Mouse (Mus musculus): ENCODE results near the gene Gm15013. TPM values are rescaled to one million over a fixed set of nuclear protein-coding genes. Genes with fewer than 3 reads are reported as not detected.
"Not testable (repeated sequence)": the region's sequence is repeated elsewhere in the genome, so short reads cannot be mapped to it uniquely, and the experiment has no call there.

Gm15013 gene
- polyA plus RNA-seq (2015; fragmentation: Nextera tagmentation; extraction: Ambion mirVana), result not detected in 2 replicates

DNA sequence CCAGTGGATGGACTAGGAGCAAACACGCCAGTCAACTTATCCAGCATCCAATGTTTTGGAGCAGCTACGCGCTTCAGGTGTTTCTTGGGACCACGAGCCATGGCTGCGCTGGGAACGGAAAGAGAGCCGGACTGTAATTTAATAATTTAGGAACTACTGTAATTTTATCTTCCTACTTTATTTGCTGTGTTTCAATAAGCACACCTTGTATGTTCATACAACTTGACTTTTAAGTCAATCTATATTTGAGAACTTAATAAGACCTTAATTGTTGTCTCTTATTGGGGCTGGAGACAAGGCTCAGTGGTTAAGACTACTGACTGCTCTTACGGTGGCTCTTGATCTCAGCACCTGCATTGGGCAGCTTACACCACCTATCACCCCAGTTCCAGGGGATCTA lies at the start of gene Gm15013:
Gene Gm15013 (minus strand): TSS at position 101 of the 400 bp plus-strand sequence.
- Histone ChIP-seq H3K36me3 (no peaks in the 10 kb centered on the region), H3K27ac (replicated peaks) (no peak within 1 kb of the TSS), H3K4me1 (replicated peaks) (no peaks in the 10 kb centered on the region), H3K4me3 (no peak within 1 kb of the TSS), H3K9me3 (no peaks in the 10 kb centered on the region), H3K4me2 (no peak within 1 kb of the TSS), H3K9ac (no peak within 1 kb of the TSS), H3K27me3 (no peaks in the 10 kb centered on the region)
- no peak for ATAC-seq (ENCODE audit: low FRiP score, low read depth)
- WGBS, result 97% methylated on average over 8 of the region's 8 CpGs

DNA sequence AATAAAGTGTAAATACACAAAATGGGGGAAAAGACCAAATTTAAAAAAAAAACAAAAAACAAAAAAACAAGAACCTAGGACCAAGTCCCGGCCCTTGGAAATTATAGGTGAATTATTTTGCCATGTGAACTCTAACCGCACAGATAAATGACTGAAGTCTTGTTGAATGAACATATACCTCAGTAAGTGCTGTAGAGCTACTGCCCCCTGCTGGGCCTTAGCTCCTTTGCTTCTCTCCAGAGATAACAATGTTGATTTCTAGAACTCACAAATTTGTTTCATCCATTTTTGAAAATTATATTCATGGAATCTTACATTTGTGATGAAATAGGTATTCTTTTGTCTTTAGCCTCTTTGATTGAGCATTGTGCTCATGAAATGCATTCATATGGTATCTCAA lies 48.3 kb upstream of the Gm15013 start:
- Histone ChIP-seq H3K9ac (no peak overlapping the region), H3K36me3 (no peaks in the 10 kb centered on the region), H3K4me2 (no peak overlapping the region), H3K27me3 (no peaks in the 10 kb centered on the region), H3K4me3 (no peak overlapping the region), H3K27ac (replicated peaks) (no peak overlapping the region), H3K9me3 (no peaks in the 10 kb centered on the region), H3K4me1 (replicated peaks) (no peaks in the 10 kb centered on the region)
- 90% methylated on average over 2 of the region's 2 CpGs for WGBS
- no peak for ATAC-seq (ENCODE audit: low FRiP score, low read depth)

DNA sequence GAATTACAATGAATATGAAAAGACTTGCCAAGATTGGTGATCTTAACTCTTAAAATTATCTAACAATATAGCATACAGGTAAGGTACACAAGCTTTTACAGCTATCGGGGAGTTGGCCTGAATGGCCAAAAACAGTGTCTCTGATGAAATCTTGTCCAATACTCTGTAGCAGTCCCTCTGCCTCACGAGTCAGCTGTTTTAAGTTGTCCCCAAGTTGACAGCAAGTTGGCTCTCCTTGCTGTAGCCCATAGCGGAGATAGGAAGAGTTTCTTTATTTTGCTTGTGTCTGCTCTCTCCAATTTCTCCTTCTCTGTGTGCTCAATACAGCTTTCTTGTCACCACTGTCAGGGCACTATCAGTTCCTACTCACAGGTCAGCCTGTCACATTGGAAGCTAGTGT lies 44.4 kb upstream of the Gm15013 start:
- not testable (repeated sequence) for H3K4me2 ChIP-seq; H3K36me3 ChIP-seq; H3K9ac ChIP-seq; H3K4me3 ChIP-seq; H3K27ac ChIP-seq (replicated peaks); H3K4me1 ChIP-seq (replicated peaks); H3K27me3 ChIP-seq; ATAC-seq (ENCODE audit: low FRiP score, low read depth); H3K9me3 ChIP-seq
- 83% methylated on average over 3 of the region's 3 CpGs for WGBS

DNA sequence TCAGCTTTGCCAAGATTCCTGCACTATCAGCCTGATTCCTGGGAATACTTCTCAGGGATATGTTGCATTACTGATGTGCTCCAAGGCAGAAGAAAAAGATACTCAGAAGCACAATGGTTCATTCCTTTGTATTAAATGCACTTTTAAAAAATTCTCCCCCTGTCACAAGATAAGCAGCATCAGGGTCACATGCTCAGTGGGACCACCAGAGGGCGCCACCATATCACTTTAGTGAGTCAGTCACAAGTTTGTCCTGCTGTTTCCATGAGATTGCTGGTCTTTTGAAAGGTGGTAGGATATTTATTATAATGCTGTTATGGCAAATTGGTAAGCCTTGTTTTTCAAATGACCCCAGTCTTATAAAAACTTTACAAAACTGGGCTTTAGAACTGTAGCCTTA lies 37.6 kb upstream of the Gm15013 start:
- ATAC-seq (ENCODE audit: low FRiP score, low read depth), result no peak
- Histone ChIP-seq H3K9ac (no peak overlapping the region), H3K4me3 (no peak overlapping the region), H3K9me3 (no peaks in the 10 kb centered on the region), H3K36me3 (no peaks in the 10 kb centered on the region), H3K4me1 (replicated peaks) (no peaks in the 10 kb centered on the region), H3K27me3 (no peaks in the 10 kb centered on the region), H3K4me2 (no peak overlapping the region), H3K27ac (replicated peaks) (no peak overlapping the region)
- 0% methylated on average over 1 of the region's 1 CpGs for WGBS

DNA sequence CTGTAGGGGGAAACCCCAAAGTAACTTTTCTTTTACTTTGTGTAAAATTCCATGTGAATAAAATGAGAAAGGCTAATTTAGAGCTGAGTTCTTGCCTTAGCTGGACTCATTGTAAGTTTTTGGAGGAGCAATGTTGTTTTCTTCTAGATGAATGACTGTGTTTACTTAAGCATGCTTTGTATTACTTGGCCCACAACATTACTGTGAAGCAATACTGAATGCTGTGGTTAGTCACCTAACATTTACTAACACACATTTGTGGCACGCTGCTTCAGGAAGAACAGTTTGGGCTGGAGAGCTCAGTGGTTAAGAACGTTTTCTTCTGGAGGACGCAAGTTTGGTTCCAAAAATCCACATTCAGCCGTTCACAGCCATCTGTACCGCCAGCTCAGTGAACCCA lies 22.8 kb upstream of the Gm15013 start:
- Histone ChIP-seq H3K4me3 (no peak overlapping the region), H3K9me3 (no peaks in the 10 kb centered on the region), H3K27me3 (peaks cover under 1% of the 10 kb centered on the region; the same call in 1 of the 2 replicates), H3K27ac (replicated peaks) (no peak overlapping the region), H3K4me2 (no peak overlapping the region), H3K9ac (no peak overlapping the region), H3K4me1 (replicated peaks) (no peaks in the 10 kb centered on the region), H3K36me3 (no peaks in the 10 kb centered on the region)
- ATAC-seq (ENCODE audit: low FRiP score, low read depth), result no peak
- 81% methylated on average over 5 of the region's 5 CpGs for WGBS

DNA sequence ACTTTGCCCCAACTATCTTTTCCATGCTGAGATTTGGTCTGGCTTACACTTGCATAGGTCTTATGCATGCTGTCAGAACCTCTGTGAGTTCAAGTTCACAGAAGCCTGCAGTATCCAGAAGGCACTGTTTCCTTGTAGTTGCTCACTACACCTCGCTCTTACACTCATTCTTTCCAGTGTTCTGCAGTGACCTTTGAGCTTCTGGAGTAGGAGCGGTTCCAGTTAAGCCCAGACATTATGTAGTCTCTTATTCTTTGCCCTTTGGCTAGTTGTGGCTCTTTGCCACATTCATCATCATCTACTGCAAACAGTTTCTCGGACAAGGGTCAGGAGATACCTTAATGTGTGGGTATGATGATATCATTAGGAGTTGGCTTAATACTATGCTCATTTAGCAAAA lies 16.3 kb upstream of the Gm15013 start:
- Histone ChIP-seq H3K36me3 (no peaks in the 10 kb centered on the region), H3K4me2 (no peak overlapping the region), H3K27me3 (no peaks in the 10 kb centered on the region), H3K9me3 (no peaks in the 10 kb centered on the region), H3K27ac (replicated peaks) (no peak overlapping the region), H3K9ac (no peak overlapping the region), H3K4me1 (replicated peaks) (no peaks in the 10 kb centered on the region), H3K4me3 (no peak overlapping the region)
- WGBS, result 90% methylated on average over 3 of the region's 3 CpGs
- no peak for ATAC-seq (ENCODE audit: low FRiP score, low read depth)

DNA sequence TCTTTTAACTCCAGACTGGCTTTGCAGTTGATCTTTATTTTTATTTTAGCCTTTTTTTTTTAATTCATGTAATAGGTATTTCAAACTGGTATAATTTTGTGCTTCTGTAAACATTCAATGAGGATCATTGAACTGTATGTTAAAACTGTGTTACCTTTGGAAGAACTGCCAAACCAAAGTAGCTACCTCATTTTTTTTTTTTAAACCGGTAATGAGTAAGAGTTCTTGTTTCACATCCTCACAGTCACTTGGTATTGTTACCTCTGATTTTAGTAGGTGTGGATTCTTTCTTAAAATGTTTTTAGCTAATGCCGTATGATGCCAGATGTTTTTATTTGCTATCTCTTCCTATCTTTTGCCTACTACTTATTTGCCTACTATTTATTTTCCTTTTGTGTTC lies 8.1 kb upstream of the Gm15013 start:
- 88% methylated on average over 2 of the region's 2 CpGs for WGBS
- Histone ChIP-seq H3K4me2 (no peak overlapping the region), H3K4me3 (no peak overlapping the region), H3K9me3 (no peaks in the 10 kb centered on the region), H3K36me3 (no peaks in the 10 kb centered on the region), H3K27me3 (no peaks in the 10 kb centered on the region), H3K4me1 (replicated peaks) (no peaks in the 10 kb centered on the region), H3K27ac (replicated peaks) (no peak overlapping the region), H3K9ac (no peak overlapping the region)
- ATAC-seq (ENCODE audit: low FRiP score, low read depth), result no peak

- Histone ChIP-seq H3K9me3 (no peaks in the 10 kb centered on the region), H3K4me2 (peak within 1 kb of the TSS; percentile 76), H3K27me3 (no peaks in the 10 kb centered on the region), H3K4me1 (replicated peaks) (0 out of 2 replicates have a peak, but pooled peaks cover 3% of the 10 kb centered on the region), H3K36me3 (no peaks in the 10 kb centered on the region), H3K27ac (replicated peaks) (no peak within 1 kb of the TSS), H3K4me3 (peak within 1 kb of the TSS; percentile 52), H3K9ac (peak within 1 kb of the TSS; percentile 26; the same call in 1 of the 2 replicates)
- peak; percentile 99 for ATAC-seq (ENCODE audit: low FRiP score, low read depth)
- 12% methylated on average over 43 of the region's 43 CpGs for WGBS
Measured at GRCm38 (mm10) chrX:139684775-139685695, 29.2 kb downstream of the Gm15013 start, which contains the start of gene Tbc1d8b. TSS of gene Tbc1d8b (plus strand) at chrX:139684996.

DNA sequence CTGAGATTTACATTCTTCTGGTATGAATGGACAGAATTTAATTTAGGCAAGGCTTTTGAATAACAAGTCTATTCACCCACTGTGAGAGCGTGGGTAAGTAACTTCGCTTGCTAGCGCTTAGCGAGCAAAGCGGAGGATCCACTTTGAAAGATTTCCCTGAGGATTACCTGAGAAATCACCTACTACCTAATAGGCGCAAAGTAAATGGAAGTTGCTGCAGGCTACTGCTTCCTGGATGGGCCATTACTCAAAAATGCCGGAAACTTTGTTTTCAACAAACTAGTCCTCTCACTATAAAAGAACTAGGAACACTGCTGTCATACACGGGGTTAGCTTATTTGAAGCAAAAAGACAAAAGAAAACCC lies 29.9 kb downstream of the Gm15013 start:
- 30% methylated on average over 8 of the region's 8 CpGs for WGBS
- Histone ChIP-seq H3K4me1 (replicated peaks) (0 out of 2 replicates have a peak, but pooled peaks cover 3% of the 10 kb centered on the region), H3K4me2 (peak overlapping the region; percentile 76), H3K9ac (0 out of 2 replicates have a peak overlapping the region, but pooled peaks have one; percentile 22), H3K9me3 (no peaks in the 10 kb centered on the region), H3K27ac (replicated peaks) (no peak overlapping the region), H3K4me3 (peak overlapping the region; percentile 52), H3K36me3 (no peaks in the 10 kb centered on the region), H3K27me3 (no peaks in the 10 kb centered on the region)
- ATAC-seq (ENCODE audit: low FRiP score, low read depth), result no peak; the same call in 1 of the 2 replicates

- 68% methylated on average over 2 of the region's 2 CpGs for WGBS
- H3K4me1 ChIP-seq (replicated peaks), result no peaks in the 10 kb centered on the region
- no peaks in the 10 kb centered on the region for H3K9me3 ChIP-seq
- no peak overlapping the region for H3K4me2 ChIP-seq
- no peak for ATAC-seq (ENCODE audit: low FRiP score, low read depth)
- no peak overlapping the region for H3K9ac ChIP-seq
- no peaks in the 10 kb centered on the region for H3K27me3 ChIP-seq
- no peaks in the 10 kb centered on the region for H3K36me3 ChIP-seq
- H3K4me3 ChIP-seq, result no peak overlapping the region
- no peak overlapping the region for H3K27ac ChIP-seq (replicated peaks)
Measured at GRCm38 (mm10) chrX:139665829-139666228, 48.5 kb downstream of the Gm15013 start.
